Mouse (Mus musculus) liver, embryonic 14.5 days (tissue): ENCODE measurements at regions not wholly inside any gene's neighbourhood (a gene's known extent, or its start where the extent isn't known, plus 50 kb on each side); places are given as distances from the start of the nearest gene placed in this dataset.

Source experiments
- CTCF ChIP-seq: IDR thresholded peaks from 2 replicates; pipeline ENCODE4 v1.5.1; 2016; ENCODE audit warnings: antibody characterized with exemption, low read depth, control low read depth
- EP300 ChIP-seq: IDR thresholded peaks from 2 replicates; pipeline ENCODE4 v1.6.1; 2016; ENCODE audit warnings: antibody characterized with exemption, low read depth

DNA sequence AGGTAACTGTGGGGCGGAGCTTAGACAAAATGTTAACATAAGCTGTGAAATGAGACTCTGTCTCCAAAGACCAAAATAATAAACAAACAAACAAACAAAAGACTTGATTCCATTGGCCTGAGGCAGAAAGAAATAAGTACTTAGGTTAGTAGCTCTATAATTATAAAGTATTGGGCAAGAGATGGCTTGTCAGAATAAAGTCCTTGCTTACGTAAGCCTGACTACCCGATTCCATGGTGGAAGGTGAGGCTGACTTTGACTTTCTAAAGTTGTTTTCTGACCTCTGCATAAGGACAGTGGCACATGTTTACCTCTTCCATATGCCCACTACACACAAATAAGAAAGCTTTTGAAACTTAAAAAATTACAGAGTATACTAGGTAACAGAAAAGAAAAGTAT is 120.3 kb upstream of the Trim24 start:
- no peak for TF ChIP-seq CTCF
- TF ChIP-seq EP300 = no peak
